Mouse (Mus musculus) hindbrain, embryonic 12.5 days (tissue): ENCODE measurements around the gene Adprm. TPM values are rescaled to one million over a fixed set of nuclear protein-coding genes. Genes with fewer than 3 reads are reported as not detected.
A peak's percentile ranks its signal among the peaks of the same experiment; 100 is the strongest.
"Not testable (repeated sequence)": the region's sequence is repeated elsewhere in the genome, so short reads cannot be mapped to it uniquely, and the experiment has no call there.

ENCODE experiments used
- ATAC-seq: fragments of 200-750 bp; cut with Nextera tagmentation; 2 replicates; pipeline ENCODE4 v1.8.0; 2017; ENCODE audit warnings: moderate TSS enrichment; ENCODE audit not compliant: low FRiP score
- H3K27ac ChIP-seq: fragments of 300-500 bp; sonication (generic); 2 replicates; pipeline ENCODE4 v1.5.1; 2016; ENCODE audit warnings: mild to moderate bottlenecking
- H3K27me3 ChIP-seq: fragments of 300-500 bp; sonication (generic); 2 replicates; pipeline ENCODE4 v1.6.1; 2016; ENCODE audit warnings: mild to moderate bottlenecking
- H3K36me3 ChIP-seq: fragments of 300-500 bp; sonication (generic); 2 replicates; pipeline ENCODE4 v1.6.1; 2016; ENCODE audit warnings: mild to moderate bottlenecking
- H3K4me1 ChIP-seq: fragments of 300-500 bp; sonication (generic); 2 replicates; pipeline ENCODE4 v1.6.1; 2016
- H3K4me2 ChIP-seq: fragments of 300-500 bp; sonication (generic); replicated peaks from 2 replicates; pipeline ENCODE4 v1.6.1; 2016; ENCODE audit warnings: mild to moderate bottlenecking
- H3K4me3 ChIP-seq: fragments of 300-500 bp; sonication (generic); 2 replicates; pipeline ENCODE4 v1.5.1; 2016; ENCODE audit warnings: mild to moderate bottlenecking
- H3K9ac ChIP-seq: fragments of 300-500 bp; sonication (generic); 2 replicates; pipeline ENCODE4 v1.6.1; 2016; ENCODE audit warnings: mild to moderate bottlenecking, moderate library complexity
- H3K9me3 ChIP-seq: fragments of 300-500 bp; sonication (generic); replicated peaks from 2 replicates; pipeline ENCODE4 v1.6.1; 2016; ENCODE audit warnings: mild to moderate bottlenecking
- WGBS: fragments of 180-500 bp; shearing (Covaris S2); methylation state at CpG from one replicate; pipeline ENCODE4 v1.1.7; 2016; 5-methylcytosine and 5-hydroxymethylcytosine counted together
- polyA plus RNA-seq: library from polyadenylated mRNA; unstranded; fragments of >200 nt; fragmentation: Nextera tagmentation; extraction: Ambion mirVana; gene quantifications from 2 replicates; pipeline ENCODE4 v1.2.1, GENCODE M21; 2016

The Adprm gene
- polyA plus RNA-seq, 1 experiment from 2014 or later: 37.8 TPM

DNA sequence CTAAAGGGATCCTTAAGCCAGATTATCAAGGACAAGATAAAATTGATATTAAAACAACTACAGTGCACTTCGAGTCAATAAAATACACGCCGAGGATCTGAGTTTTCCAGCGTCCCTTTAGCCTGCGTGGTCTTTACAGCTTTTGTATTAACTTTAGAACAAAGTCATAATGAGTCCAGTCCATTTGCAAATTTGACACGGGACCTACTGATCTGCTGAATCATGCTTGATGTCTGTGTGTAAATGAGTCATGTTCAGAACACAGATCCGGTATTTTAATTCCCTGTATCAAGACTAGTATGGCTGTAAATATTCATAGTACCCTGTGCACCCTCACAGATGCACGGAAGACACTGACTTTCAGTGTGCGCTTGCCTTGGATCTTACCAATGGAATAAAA is 15.5 kb downstream of the Adprm start:
- Histone ChIP-seq H3K36me3 (peaks cover 40% of the 10 kb centered on the region), H3K9ac (no peak overlapping the region), H3K4me2 (no peak overlapping the region), H3K4me3 (no peak overlapping the region), H3K9me3 (no peaks in the 10 kb centered on the region), H3K27me3 (no peaks in the 10 kb centered on the region), H3K4me1 (no peaks in the 10 kb centered on the region), H3K27ac (no peak overlapping the region)
- WGBS: 94% methylated on average over 9 of the region's 9 CpGs
- no peak for ATAC-seq

- no peak for ATAC-seq
- WGBS: 96% methylated on average over 6 of the region's 6 CpGs
- Histone ChIP-seq H3K4me1 (no peaks in the 10 kb centered on the region), H3K4me3 (no peak overlapping the region), H3K4me2 (no peak overlapping the region), H3K27ac (no peak overlapping the region), H3K9me3 (no peaks in the 10 kb centered on the region), H3K36me3 (peaks cover 33% of the 10 kb centered on the region), H3K27me3 (no peaks in the 10 kb centered on the region), H3K9ac (no peak overlapping the region)
Measured at GRCm38 (mm10) chr11:67036229-67036628, 16.2 kb downstream of the Adprm start.

- Histone ChIP-seq H3K27ac (no peak overlapping the region), H3K4me3 (no peak overlapping the region), H3K4me2 (no peak overlapping the region), H3K27me3 (no peaks in the 10 kb centered on the region), H3K36me3 (peaks cover 20% of the 10 kb centered on the region), H3K4me1 (no peaks in the 10 kb centered on the region), H3K9ac (no peak overlapping the region), H3K9me3 (no peaks in the 10 kb centered on the region)
- 82% methylated on average over 4 of the region's 4 CpGs for WGBS
- ATAC-seq: no peak
Measured at GRCm38 (mm10) chr11:67034775-67035485, 17.5 kb downstream of the Adprm start.

GRCm38 (mm10) chr11:67031603-67031915 is 20.8 kb downstream of the Adprm start:
- Histone ChIP-seq H3K4me3 (no peak overlapping the region), H3K27me3 (no peaks in the 10 kb centered on the region), H3K4me2 (no peak overlapping the region), H3K9ac (no peak overlapping the region), H3K36me3 (no peaks in the 10 kb centered on the region), H3K4me1 (no peaks in the 10 kb centered on the region), H3K27ac (no peak overlapping the region), H3K9me3 (no peaks in the 10 kb centered on the region)
- no peak for ATAC-seq
- 81% methylated on average over 2 of the region's 2 CpGs for WGBS

DNA sequence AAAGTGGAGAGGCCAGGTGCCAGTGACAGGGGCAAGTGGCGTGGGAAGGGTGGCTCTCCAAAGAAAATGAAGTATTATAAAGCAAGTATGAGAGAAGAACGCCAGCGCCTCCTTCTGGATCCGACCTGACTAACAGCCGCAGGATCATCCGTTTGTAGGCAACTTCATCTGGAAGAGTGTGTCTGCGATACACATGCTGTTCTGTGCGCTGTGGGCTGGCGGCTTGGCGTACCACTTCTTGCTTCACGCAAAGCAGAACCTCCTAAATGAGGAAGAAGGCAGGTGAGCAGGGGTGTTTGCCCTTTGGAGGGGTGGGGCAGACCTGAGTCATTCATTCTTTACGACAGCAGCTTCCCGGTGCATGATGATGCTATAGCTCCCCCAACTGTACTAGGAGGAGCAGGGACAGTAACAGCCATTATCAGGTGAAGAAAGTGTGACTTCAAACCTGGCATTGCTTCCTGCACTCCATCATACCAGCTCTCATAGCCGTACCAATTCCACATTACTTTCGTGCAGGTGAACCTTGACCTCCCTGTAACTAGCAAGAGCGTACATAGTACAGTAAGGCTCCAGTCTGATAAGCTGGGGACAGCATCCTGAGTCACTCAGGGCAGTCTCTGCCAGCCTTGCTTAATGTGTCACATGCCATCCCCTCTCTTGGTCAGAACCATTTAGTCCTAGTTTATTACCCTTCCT is 21.3 kb downstream of the Adprm start:
- WGBS: 55% methylated on average over 16 of the region's 16 CpGs
- no peak overlapping the region for H3K4me2 ChIP-seq
- no peak overlapping the region for H3K4me3 ChIP-seq
- no peaks in the 10 kb centered on the region for H3K9me3 ChIP-seq
- no peaks in the 10 kb centered on the region for H3K36me3 ChIP-seq
- no peaks in the 10 kb centered on the region for H3K4me1 ChIP-seq
- ATAC-seq: no peak
- no peak overlapping the region for H3K9ac ChIP-seq
- no peak overlapping the region for H3K27ac ChIP-seq
- H3K27me3 ChIP-seq: no peaks in the 10 kb centered on the region

GRCm38 (mm10) chr11:67024867-67025477 is 27.4 kb downstream of the Adprm start, which contains the start of gene Tmem220:
Gene Tmem220 (plus strand): TSS chr11:67025154.
- ATAC-seq: peak; percentile 97
- peak within 1 kb of the TSS; percentile 56 for H3K9ac ChIP-seq
- peak within 1 kb of the TSS; percentile 66 for H3K4me2 ChIP-seq
- peaks cover 5% of the 10 kb centered on the region for H3K4me1 ChIP-seq
- 1% methylated on average over 35 of the region's 35 CpGs for WGBS
- H3K27me3 ChIP-seq: peaks cover 3% of the 10 kb centered on the region
- no peaks in the 10 kb centered on the region for H3K9me3 ChIP-seq
- H3K27ac ChIP-seq: no peak within 1 kb of the TSS
- H3K4me3 ChIP-seq: peak within 1 kb of the TSS; percentile 44
- no peaks in the 10 kb centered on the region for H3K36me3 ChIP-seq

DNA sequence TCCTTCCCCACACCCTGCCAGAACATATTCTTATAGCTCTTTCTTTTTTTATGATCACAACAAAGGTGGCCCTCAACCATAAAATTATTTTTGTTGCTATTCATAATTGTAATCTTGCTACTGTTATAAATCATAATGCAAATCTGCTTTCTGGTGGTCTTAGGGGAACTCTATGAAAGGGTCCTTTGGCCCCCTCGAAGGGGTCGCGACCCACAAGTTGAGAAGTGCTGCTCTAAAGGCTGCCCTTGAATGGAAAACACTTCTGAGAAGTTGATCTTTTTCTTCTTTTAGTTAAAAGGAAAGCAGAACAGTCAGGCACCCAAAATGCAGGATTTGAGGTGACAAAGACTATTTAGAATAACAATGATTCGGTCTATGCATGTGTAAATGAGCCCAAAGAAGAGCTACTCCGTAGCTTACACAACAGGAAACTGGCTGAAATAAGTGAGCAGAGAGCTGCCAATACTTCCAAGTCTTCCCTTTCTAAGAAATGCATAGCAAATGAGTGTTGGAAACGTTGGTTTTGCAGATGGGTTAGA is 28.5 kb downstream of the Adprm start:
- Histone ChIP-seq H3K36me3 (no peaks in the 10 kb centered on the region), H3K4me3 (no peak overlapping the region), H3K4me2 (no peak overlapping the region; the same call in 1 of the 2 replicates), H3K9ac (no peak overlapping the region), H3K27me3 (peaks cover 9% of the 10 kb centered on the region), H3K27ac (no peak overlapping the region), H3K4me1 (peaks cover 5% of the 10 kb centered on the region), H3K9me3 (no peaks in the 10 kb centered on the region)
- WGBS: 18% methylated on average over 6 of the region's 6 CpGs
- ATAC-seq: no peak

- H3K4me1 ChIP-seq, H3K36me3 ChIP-seq, H3K9ac ChIP-seq, H3K9me3 ChIP-seq, ATAC-seq, H3K4me2 ChIP-seq, H3K4me3 ChIP-seq, H3K27ac ChIP-seq: not testable (repeated sequence)
- 39% methylated on average over 1 of the region's 1 CpGs for WGBS
- H3K27me3 ChIP-seq: peaks cover 12% of the 10 kb centered on the region
Measured at GRCm38 (mm10) chr11:67023191-67023590, 29.2 kb downstream of the Adprm start.

GRCm38 (mm10) chr11:67022354-67023115 is 29.9 kb downstream of the Adprm start:
- Histone ChIP-seq H3K27ac (no peak overlapping the region), H3K27me3 (peaks cover 12% of the 10 kb centered on the region), H3K36me3 (no peaks in the 10 kb centered on the region), H3K4me3 (no peak overlapping the region), H3K9me3 (no peaks in the 10 kb centered on the region), H3K9ac (no peak overlapping the region), H3K4me1 (peaks cover 16% of the 10 kb centered on the region), H3K4me2 (no peak overlapping the region)
- no peak for ATAC-seq
- 89% methylated on average over 13 of the region's 13 CpGs for WGBS

- peak overlapping the region; percentile 37 for H3K4me2 ChIP-seq
- H3K4me3 ChIP-seq: no peak overlapping the region
Measured at GRCm38 (mm10) chr11:67020948-67021347, 31.4 kb downstream of the Adprm start.

GRCm38 (mm10) chr11:67019711-67020475 is 32.5 kb downstream of the Adprm start:
- ATAC-seq: no peak
- H3K9ac ChIP-seq: no peak overlapping the region
- 72% methylated on average over 7 of the region's 7 CpGs for WGBS

More at GRCm38 (mm10) chr11:67020948-67021347, 31.4 kb downstream of the Adprm start:
- WGBS: 4% methylated on average over 12 of the region's 12 CpGs
- Histone ChIP-seq H3K9ac (no peak overlapping the region), H3K4me1 (peaks cover 20% of the 10 kb centered on the region), H3K9me3 (no peaks in the 10 kb centered on the region), H3K36me3 (no peaks in the 10 kb centered on the region), H3K27ac (no peak overlapping the region), H3K27me3 (peaks cover 12% of the 10 kb centered on the region)
- no peak for ATAC-seq

More at GRCm38 (mm10) chr11:67019711-67020475, 32.5 kb downstream of the Adprm start:
- Histone ChIP-seq H3K36me3 (no peaks in the 10 kb centered on the region), H3K9me3 (no peaks in the 10 kb centered on the region), H3K27ac (no peak overlapping the region), H3K4me3 (no peak overlapping the region), H3K4me1 (peaks cover 14% of the 10 kb centered on the region), H3K4me2 (no peak overlapping the region), H3K27me3 (peaks cover 12% of the 10 kb centered on the region)
